Comparison of ENCODE assay signal across 15 mouse cellular contexts in genomic region chr16:87709971-87710370, GRCm38 (mm10).
"Had no signal": no experiment of that assay in that cellular context is flagged by ENCODE, and none has a peak within 500 bp of the region (broad histone marks: within the 10 kb centered on the region; RNA-seq: fewer than 3 reads in every experiment).

No protein-coding gene starts in this region.

- H3K9me3 ChIP-seq: lung, embryonic 15.5 days; midbrain, embryonic 13.5 days; midbrain, embryonic 15.5 days; neural tube, embryonic 12.5 days; stomach, embryonic 15.5 days had no signal

- H3K4me3 ChIP-seq: lung, embryonic 15.5 days; midbrain, embryonic 13.5 days; midbrain, embryonic 15.5 days; neural tube, embryonic 12.5 days; stomach, embryonic 15.5 days had no signal

- H3K9ac ChIP-seq: lung, embryonic 15.5 days; midbrain, embryonic 13.5 days; midbrain, embryonic 15.5 days; neural tube, embryonic 12.5 days; stomach, embryonic 15.5 days had no signal

- H3K4me2 ChIP-seq: lung, embryonic 15.5 days; midbrain, embryonic 11.5 days; midbrain, embryonic 13.5 days; midbrain, embryonic 15.5 days; neural tube, embryonic 12.5 days; stomach, embryonic 15.5 days had no signal

- H3K36me3 ChIP-seq: lung, embryonic 15.5 days; midbrain, embryonic 13.5 days; midbrain, embryonic 15.5 days; neural tube, embryonic 12.5 days; stomach, embryonic 15.5 days had no signal

- H3K27ac ChIP-seq: lung, embryonic 15.5 days; macrophage; midbrain, embryonic 13.5 days; midbrain, embryonic 15.5 days; neural tube, embryonic 12.5 days; stomach, embryonic 15.5 days; stomach, postnatal 0 days had no signal

- DNase-seq: lung, adult 2 months; lung, postnatal 14 days; lung, postnatal 36 days; right cerebral cortex, postnatal 14 days; thymus, postnatal 14 days; thymus, postnatal 36 days had no signal

- H3K27me3 ChIP-seq: lung, embryonic 15.5 days; midbrain, embryonic 13.5 days; midbrain, embryonic 15.5 days; neural tube, embryonic 12.5 days; stomach, embryonic 15.5 days had no signal

- ATAC-seq: lung, postnatal 0 days; midbrain, embryonic 13.5 days; midbrain, embryonic 15.5 days had no signal
